Mouse (Mus musculus): ENCODE data around the gene Cpsf3.

DNA sequence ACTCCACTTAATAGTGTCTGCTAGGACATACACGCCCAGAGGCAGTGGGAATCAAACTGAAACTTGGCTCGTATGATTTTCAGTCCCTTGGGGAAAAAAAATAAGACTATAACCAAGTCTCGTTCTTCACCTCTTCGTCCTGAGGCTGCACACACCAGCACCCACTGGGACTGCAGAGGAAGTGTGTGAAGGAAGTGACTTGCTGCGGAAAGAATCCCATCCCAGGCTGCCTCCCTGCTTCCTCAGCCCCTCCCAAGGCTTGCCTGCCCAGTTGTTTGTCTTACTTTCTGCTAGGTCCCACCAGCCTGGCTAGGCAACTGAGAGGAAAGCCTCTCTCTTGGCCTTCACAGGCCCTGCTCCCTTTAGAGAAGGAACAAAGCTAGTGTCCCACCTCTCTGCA, 20.9 kb upstream of the Cpsf3 start:
- TF ChIP-seq POLR2A (IDR thresholded peaks at IDR 0.05; ENCODE audit: insufficient read depth, low read depth, low read length) (no peak), CTCF (IDR thresholded peaks at IDR 0.05; ENCODE audit: insufficient read depth, low read depth, low read length) (no peak)

Data from olfactory bulb, adult 2 months (tissue).